Mouse (Mus musculus): ENCODE results near the gene Rftn2. TPM values are rescaled to one million over a fixed set of nuclear protein-coding genes. Genes with fewer than 3 reads are reported as not detected.

Gene Rftn2
- polyA plus RNA-seq, 1 experiment = 8.7 TPM

GRCm38 (mm10) chr1:55228256-55228884, 1.8 kb upstream of the Rftn2 start:
- DNase-seq (ENCODE audit: low read depth) = no peak
- TF ChIP-seq POLR2A (IDR thresholded peaks at IDR 0.05; ENCODE audit: borderline replicate concordance, extremely low read depth, insufficient read depth, insufficient read length, poor library complexity, severe bottlenecking) (no peak), CTCF (IDR thresholded peaks at IDR 0.05; ENCODE audit: borderline replicate concordance, extremely low read depth, insufficient read depth, insufficient read length) (no peak)

DNA sequence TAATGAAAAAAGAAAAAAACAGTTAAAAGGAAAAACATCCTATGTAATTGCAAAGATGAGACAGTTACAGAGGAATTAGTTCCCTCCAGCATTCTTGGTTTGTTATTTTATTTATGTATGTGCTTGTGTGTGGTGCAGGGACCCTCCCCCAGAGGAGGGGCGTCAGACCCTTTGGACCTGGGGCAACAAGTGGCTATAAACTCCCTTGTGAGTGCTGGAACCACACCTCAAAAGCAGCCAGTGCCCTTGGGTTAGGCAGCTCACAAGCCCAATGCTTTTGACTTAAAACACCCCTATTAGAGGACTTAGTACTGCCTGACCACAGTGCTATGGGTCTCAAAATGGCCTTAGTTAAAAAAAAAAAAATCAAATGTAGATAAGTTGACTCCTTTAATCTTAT, 794 bp upstream of the Rftn2 start:
- DNase-seq (ENCODE audit: low read depth) = no peak
- TF ChIP-seq POLR2A (IDR thresholded peaks at IDR 0.05; ENCODE audit: borderline replicate concordance, extremely low read depth, insufficient read depth, insufficient read length, poor library complexity, severe bottlenecking) = no peak
- TF ChIP-seq CTCF (IDR thresholded peaks at IDR 0.05; ENCODE audit: borderline replicate concordance, extremely low read depth, insufficient read depth, insufficient read length) = no peak

DNA sequence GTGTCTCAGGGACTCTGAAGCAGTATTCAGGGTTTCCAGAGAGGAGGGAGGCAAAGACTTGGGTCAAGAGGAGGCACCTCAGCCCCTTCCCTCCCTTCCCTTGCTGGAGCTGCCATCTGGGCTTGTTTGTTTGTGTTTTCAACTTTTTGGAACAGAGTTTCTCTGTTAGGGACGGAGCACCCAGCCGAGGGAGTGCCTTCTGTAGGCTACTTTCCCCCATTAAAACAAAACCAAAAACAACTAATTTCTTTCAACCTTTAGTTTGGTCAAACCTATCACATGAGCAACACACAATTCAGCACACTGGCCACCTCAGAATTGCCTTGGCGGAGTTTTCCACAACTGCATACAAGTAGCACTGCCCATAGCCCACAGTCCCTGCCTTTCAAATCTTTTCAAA, 1.2 kb downstream of the Rftn2 start:
- TF ChIP-seq POLR2A (IDR thresholded peaks at IDR 0.05; ENCODE audit: borderline replicate concordance, extremely low read depth, insufficient read depth, insufficient read length, poor library complexity, severe bottlenecking) = no peak
- TF ChIP-seq CTCF (IDR thresholded peaks at IDR 0.05; ENCODE audit: borderline replicate concordance, extremely low read depth, insufficient read depth, insufficient read length) = no peak
- peak; percentile 64 for DNase-seq (ENCODE audit: low read depth)

DNA sequence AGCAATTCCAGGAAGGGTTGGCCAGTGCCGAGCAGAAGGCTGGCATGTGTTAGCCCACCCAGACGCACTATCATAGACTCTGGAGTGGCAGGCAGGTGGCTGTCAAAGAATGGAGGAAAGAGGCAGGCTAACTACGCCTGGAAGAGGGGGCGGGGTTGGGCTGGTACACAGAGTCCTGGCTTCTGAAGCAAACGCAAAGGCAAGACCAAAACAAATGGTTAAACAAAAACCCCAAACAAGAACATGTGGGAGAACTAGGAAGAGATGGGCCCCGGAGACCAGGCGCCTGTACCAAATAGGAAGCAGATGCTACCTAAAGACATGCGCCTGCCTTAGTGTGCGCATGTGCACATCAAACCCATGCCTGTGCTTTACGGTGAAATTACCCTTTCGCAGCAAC, 2.5 kb downstream of the Rftn2 start:
- peak; percentile 82 for DNase-seq (ENCODE audit: low read depth)
- TF ChIP-seq POLR2A (IDR thresholded peaks at IDR 0.05; ENCODE audit: borderline replicate concordance, extremely low read depth, insufficient read depth, insufficient read length, poor library complexity, severe bottlenecking) = no peak
- TF ChIP-seq CTCF (IDR thresholded peaks at IDR 0.05; ENCODE audit: borderline replicate concordance, extremely low read depth, insufficient read depth, insufficient read length) = no peak

DNA sequence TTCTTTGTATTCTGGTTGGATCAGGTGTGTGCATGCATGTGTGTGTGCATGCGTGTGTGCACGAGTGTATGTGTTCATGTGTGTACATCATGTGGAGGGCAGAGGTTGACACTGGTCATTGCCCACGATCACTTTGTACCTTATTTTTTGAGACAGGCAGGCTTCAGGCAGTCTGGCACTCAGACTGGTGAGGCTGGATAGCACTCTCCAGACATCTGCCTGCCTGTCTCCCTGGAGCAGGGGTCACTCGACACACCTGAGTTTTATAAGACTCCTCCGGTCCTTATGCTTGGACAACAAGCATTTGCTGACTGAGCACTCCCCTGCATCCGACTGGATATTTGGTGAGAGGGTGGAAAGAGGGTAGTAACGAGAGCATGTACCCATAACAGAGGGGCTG, 3.6 kb downstream of the Rftn2 start:
- TF ChIP-seq POLR2A (IDR thresholded peaks at IDR 0.05; ENCODE audit: borderline replicate concordance, extremely low read depth, insufficient read depth, insufficient read length, poor library complexity, severe bottlenecking) (no peak), CTCF (IDR thresholded peaks at IDR 0.05; ENCODE audit: borderline replicate concordance, extremely low read depth, insufficient read depth, insufficient read length) (no peak)
- DNase-seq (ENCODE audit: low read depth) = no peak

- DNase-seq (ENCODE audit: low read depth) = peak; percentile 60
- no peak for TF ChIP-seq CTCF (IDR thresholded peaks at IDR 0.05; ENCODE audit: borderline replicate concordance, extremely low read depth, insufficient read depth, insufficient read length)
- no peak for TF ChIP-seq POLR2A (IDR thresholded peaks at IDR 0.05; ENCODE audit: borderline replicate concordance, extremely low read depth, insufficient read depth, insufficient read length, poor library complexity, severe bottlenecking)
Measured at GRCm38 (mm10) chr1:55221352-55221751, 5.2 kb downstream of the Rftn2 start.

- TF ChIP-seq CTCF (IDR thresholded peaks at IDR 0.05; ENCODE audit: borderline replicate concordance, extremely low read depth, insufficient read depth, insufficient read length) (no peak), POLR2A (IDR thresholded peaks at IDR 0.05; ENCODE audit: borderline replicate concordance, extremely low read depth, insufficient read depth, insufficient read length, poor library complexity, severe bottlenecking) (no peak)
- no peak for DNase-seq (ENCODE audit: low read depth)
Measured at GRCm38 (mm10) chr1:55217191-55217590, 9.4 kb downstream of the Rftn2 start.

- peak; percentile 43 for DNase-seq (ENCODE audit: low read depth)
- TF ChIP-seq CTCF (IDR thresholded peaks at IDR 0.05; ENCODE audit: borderline replicate concordance, extremely low read depth, insufficient read depth, insufficient read length) (no peak), POLR2A (IDR thresholded peaks at IDR 0.05; ENCODE audit: borderline replicate concordance, extremely low read depth, insufficient read depth, insufficient read length, poor library complexity, severe bottlenecking) (no peak)
Measured at GRCm38 (mm10) chr1:55215185-55215813, 11.3 kb downstream of the Rftn2 start.

DNA sequence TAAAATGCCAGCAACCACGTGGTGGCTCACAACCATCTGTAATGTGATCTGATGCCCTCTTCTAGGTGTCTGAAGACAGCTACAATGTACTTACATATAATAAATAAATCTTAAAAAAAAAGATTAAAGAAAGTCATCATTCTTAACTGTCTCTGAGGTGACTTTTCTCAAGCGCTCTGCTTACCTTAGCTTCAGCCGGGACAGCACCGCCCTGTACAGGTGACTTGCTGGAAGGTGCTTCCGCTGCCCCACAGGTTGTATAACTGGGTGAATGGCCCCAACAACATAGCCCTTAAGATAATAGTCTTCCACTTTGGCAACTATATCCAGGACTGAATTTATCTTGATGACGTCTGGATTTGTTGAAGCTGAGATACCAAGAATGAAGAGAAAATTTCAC, 12.6 kb downstream of the Rftn2 start:
- TF ChIP-seq CTCF (IDR thresholded peaks at IDR 0.05; ENCODE audit: borderline replicate concordance, extremely low read depth, insufficient read depth, insufficient read length) (no peak), POLR2A (IDR thresholded peaks at IDR 0.05; ENCODE audit: borderline replicate concordance, extremely low read depth, insufficient read depth, insufficient read length, poor library complexity, severe bottlenecking) (no peak)
- DNase-seq (ENCODE audit: low read depth) = no peak

DNA sequence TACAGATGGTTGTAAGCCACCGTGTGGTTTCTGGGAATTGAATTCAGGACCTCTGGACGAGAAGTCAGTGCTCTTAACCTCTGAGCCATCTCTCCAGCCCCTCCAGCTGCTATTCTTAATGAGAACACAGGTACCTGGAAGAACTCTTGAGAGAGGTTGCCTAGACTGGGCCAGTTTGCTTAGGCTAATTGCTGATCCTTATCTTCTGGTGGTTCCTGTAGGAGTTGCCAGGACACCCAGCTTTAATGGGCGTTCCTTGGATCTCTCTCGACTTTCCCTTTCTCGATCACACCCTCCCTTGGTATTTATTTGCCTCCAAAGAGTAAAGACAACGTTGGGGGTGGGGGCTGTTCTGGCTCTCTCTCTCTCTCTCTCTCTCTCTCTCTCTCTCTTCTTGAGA, 13.1 kb downstream of the Rftn2 start:
- no peak for DNase-seq (ENCODE audit: low read depth)
- TF ChIP-seq POLR2A (IDR thresholded peaks at IDR 0.05; ENCODE audit: borderline replicate concordance, extremely low read depth, insufficient read depth, insufficient read length, poor library complexity, severe bottlenecking) (no peak), CTCF (IDR thresholded peaks at IDR 0.05; ENCODE audit: borderline replicate concordance, extremely low read depth, insufficient read depth, insufficient read length) (no peak)

GRCm38 (mm10) chr1:55212771-55213170, 13.8 kb downstream of the Rftn2 start:
- no peak for DNase-seq (ENCODE audit: low read depth)
- TF ChIP-seq CTCF (IDR thresholded peaks at IDR 0.05; ENCODE audit: borderline replicate concordance, extremely low read depth, insufficient read depth, insufficient read length) = no peak
- TF ChIP-seq POLR2A (IDR thresholded peaks at IDR 0.05; ENCODE audit: borderline replicate concordance, extremely low read depth, insufficient read depth, insufficient read length, poor library complexity, severe bottlenecking) = no peak

GRCm38 (mm10) chr1:55211081-55211480, 15.5 kb downstream of the Rftn2 start:
- TF ChIP-seq CTCF (IDR thresholded peaks at IDR 0.05; ENCODE audit: borderline replicate concordance, extremely low read depth, insufficient read depth, insufficient read length) = no peak
- TF ChIP-seq POLR2A (IDR thresholded peaks at IDR 0.05; ENCODE audit: borderline replicate concordance, extremely low read depth, insufficient read depth, insufficient read length, poor library complexity, severe bottlenecking) = no peak
- DNase-seq (ENCODE audit: low read depth) = no peak
